Mouse (Mus musculus): ENCODE measurements around the gene Gpr18. TPM values are rescaled to one million over a fixed set of nuclear protein-coding genes. Genes with fewer than 3 reads are reported as not detected.

Gpr18 gene
- total RNA-seq (2015; ENCODE audit: low replicate concordance) (0.63 TPM in 1 of 2 replicates, not detected in the other), total RNA-seq (2017; ENCODE audit: low replicate concordance) (0.42 and 0.51 TPM in 2 replicates)

DNA sequence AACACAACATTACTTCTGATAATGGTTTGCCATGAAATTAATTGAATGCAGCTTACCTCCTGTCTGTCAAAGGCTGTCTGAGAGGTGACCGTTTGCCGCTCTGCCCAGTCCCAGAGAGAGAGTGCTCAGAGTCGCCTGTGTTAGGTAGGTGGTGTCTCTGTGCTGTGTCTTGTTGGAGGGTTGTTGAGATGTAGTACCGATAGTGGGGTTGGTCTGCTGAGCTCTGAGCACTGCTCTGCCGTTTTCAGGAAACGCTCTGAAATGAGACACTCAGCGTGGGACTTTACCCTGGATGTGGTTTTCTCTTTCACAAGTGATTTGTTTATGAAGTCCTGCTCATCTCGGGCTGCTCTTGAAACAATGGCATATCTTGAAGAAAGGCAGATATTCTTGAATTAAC lies at the start of gene Gpr18:
Gene Gpr18, minus strand, starts transcription at position 161 of the 400 bp plus-strand sequence.
- ATAC-seq (replicated peaks; ENCODE audit: low FRiP score, poor library complexity, severe bottlenecking): no peak

DNA sequence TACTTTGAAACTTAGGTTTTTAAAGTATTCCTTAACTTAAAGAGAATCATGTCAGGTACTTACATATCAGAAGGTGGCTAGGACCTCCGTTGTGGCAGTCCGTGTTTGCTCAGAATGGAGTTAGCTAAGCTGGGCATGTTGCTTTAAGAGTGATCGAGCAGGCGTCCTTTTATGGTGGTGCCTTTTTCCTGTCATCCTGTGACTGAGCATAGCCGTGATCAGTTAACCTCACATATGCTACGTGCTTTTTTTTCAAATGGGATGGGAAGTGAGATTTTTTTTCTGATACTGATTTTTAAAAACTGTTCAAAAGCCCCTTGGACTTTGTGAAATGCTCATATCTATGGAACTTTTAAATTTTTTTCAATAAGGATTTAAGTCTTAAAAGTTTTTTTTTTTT lies 49.4 kb upstream of the Gpr18 start, which contains the start of gene Gpr183:
Gene Gpr183, minus strand, starts transcription at position 206 of the 400 bp plus-strand sequence.
- no peak for ATAC-seq (replicated peaks; ENCODE audit: low FRiP score, poor library complexity, severe bottlenecking)

DNA sequence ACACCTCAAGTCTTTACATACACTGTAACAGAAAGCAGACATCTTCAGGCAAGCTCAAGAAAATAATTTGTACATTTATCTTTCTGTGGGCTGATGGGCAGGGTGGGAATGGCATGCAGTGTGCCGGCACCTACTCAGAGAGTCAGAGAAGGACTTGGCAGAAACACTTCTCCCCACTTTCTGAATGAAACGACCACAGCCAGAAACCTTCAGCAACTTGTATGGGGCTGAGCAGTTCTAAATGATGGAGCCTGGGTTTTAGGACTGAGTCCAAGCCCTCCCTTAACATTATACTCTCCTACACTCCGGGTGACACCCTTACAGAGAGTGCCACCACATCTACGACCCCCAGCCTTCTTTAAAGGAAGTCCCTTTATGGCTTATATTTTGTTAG lies 48.4 kb upstream of the Gpr18 start:
- no peak for ATAC-seq (replicated peaks; ENCODE audit: low FRiP score, poor library complexity, severe bottlenecking)

DNA sequence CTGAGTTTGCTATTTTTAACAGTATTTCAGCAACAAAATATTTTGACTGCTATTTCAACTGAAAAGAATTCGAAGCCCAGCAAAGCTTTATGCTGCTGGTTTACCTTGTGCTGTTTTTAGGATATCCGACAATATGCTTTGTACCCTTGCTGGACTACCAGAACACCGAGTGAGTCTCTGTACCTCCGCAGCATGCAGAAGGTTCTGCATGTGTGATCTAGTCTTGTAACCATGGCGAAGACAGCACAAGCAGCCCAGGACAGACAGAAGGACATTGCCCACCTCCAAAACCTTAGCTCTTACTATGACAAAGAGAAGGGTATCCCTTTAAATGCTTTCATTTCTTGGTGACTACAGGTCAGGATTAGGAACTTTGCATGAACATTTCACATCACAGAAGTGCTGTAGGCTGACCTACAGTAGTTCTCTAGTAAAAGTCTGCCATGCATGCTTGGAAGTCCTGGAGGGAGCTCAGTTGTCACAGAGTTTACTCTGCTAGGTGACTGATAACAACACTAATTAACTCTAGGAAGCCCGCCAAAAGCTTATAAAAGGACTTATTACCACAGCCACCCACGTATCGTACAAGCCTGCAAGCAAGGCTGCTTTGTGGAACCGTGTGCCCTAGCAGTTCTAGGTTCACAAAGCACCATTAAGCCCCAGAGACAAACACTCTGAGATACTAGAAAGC lies 47.8 kb upstream of the Gpr18 start:
- ATAC-seq (replicated peaks; ENCODE audit: low FRiP score, poor library complexity, severe bottlenecking): no peak; the same call in 1 of the 2 replicates

DNA sequence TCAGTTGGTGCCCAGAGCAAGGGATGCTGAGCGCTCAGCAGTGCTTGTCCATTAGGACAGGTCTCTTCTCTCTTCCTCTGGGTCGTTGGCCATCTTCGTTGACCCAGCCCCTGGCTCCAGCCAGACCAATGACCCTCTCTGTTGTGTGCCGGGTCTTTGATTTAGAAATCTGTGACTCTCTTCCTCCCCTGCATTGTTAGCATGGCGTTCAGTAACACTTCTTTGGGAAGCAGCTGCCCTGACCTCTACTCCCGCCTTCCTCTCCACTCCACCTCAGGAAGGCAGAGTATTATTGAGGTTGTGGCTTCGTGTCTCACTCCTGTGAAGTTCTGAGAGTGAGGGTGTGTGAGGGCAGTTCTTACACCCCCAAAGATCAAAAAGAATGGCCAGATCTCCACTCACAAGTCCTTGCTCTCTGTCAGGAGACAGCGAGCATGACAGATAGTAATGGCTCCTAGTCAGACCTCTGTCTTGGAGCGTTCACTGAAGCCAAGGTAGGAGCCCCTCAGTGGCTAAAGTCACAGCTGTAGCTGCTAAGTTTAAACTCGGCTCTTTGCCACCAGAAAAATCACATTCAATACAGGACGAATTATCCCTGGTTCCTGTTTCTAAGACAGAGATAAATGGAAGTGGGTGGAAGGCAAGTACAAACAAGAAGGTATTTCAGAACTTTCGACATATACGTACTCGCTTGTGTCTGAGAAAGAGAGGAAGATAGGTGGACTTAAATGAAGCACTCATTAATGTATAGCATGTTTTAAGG lies 46.7 kb upstream of the Gpr18 start:
- no peak for ATAC-seq (replicated peaks; ENCODE audit: low FRiP score, poor library complexity, severe bottlenecking)

DNA sequence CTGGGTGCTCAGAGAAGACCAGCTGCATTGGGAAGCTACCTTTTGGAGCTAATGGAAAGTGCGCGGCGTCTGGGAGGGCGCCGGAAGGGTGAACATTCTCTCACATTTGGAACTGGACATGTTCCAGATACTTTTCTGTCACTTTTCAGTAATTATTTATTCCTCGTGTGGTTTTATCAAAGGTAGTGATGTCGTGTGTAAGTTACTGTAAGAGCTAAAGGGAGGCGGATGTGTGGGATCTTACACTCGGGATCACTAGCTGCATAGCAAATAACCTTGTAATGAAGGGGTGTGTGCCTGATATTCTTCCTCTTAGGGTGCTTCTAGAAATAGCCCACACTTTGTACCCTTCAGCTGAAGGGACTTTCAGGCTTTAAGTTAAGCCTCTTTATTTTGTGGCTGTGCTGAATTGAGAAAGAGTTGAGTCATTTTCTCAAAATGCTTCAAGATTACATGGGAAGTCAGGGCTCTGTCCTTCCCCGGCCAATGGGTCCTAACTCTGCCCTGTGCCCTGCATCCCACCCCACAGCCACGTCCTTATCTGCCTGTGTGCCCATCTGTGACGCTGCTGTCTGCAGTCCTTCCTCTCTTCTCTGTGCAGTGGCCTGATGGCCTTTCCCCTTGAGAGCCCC lies 46.0 kb upstream of the Gpr18 start:
- no peak for ATAC-seq (replicated peaks; ENCODE audit: low FRiP score, poor library complexity, severe bottlenecking)

DNA sequence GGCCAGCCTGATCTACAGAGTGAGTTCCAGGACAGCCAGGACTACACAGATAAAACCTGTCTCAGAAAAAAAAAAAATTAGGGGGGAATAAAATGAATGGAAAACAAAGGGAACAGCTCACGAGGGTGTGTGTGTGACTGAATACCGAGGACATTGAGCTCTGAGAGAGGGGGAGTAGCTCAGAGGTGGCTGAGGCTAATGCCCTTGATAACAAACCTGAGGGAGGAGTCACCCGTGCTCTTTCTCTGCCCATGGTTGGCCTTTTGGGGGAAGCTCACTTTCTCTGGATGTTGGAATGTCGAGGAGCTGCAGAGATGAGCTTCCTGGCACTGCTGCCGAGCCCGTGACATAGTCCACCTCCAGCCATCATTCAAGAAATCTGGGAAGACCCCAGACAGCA lies 45.4 kb upstream of the Gpr18 start:
- ATAC-seq (replicated peaks; ENCODE audit: low FRiP score, poor library complexity, severe bottlenecking): no peak

DNA sequence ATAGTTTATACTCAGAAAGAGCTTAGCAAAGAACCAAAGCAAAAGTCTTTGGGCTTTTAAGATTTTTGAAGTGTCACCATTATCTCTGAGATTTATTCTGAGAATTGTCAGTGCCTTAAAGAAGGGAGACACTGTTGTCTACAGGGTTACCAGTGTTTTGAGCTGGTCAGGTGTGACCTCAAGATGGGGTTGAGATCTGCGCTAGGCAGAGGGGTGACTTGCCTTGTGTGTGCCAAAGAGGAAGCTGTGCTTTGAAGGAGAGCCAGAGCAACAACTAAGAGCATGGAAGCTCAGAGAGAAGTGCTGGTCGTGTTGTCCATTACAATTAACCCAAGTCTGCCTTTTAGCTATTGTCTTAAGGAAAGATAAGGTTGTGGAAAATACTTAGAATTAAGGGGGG lies 45.0 kb upstream of the Gpr18 start:
- no peak for ATAC-seq (replicated peaks; ENCODE audit: low FRiP score, poor library complexity, severe bottlenecking)

DNA sequence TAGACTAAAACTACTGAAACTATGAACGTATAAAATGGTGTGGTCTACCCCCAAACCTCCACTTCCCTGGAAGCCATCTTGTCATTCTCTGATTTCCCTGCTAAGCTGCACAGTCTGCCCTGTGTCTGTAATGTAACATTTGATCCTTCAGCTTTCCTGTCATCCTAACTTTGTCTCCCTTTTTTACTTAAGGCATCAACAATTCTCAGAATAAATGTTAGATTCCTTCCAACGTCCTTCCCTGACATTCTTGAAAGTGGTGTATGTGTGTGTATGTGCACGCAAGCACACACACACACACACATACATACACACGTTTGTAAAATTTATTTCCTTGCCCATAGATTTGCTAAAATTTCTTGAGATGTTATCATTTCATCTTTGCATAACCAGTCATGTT lies 44.5 kb upstream of the Gpr18 start:
- ATAC-seq (replicated peaks; ENCODE audit: low FRiP score, poor library complexity, severe bottlenecking): no peak

DNA sequence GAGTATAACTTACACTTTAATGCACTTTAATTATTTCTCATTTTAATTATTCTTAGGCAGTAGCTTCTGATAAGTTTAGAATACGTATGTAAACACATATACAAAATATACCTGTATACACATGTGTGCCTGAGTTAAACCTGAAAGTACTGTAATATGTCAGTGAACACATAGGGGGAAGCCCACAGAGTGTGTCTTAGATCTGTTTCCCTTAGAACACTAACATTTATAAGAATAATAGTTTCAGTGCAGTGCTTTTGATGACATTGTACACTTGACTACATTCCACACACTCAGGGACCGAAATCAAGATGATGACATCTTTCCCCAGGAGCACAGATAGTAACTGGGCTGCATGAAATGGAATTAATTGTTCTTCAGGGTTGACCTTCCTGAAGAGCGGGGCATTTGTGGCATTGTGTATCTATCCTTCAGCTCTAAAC lies 44.0 kb upstream of the Gpr18 start:
- no peak for ATAC-seq (replicated peaks; ENCODE audit: low FRiP score, poor library complexity, severe bottlenecking)

DNA sequence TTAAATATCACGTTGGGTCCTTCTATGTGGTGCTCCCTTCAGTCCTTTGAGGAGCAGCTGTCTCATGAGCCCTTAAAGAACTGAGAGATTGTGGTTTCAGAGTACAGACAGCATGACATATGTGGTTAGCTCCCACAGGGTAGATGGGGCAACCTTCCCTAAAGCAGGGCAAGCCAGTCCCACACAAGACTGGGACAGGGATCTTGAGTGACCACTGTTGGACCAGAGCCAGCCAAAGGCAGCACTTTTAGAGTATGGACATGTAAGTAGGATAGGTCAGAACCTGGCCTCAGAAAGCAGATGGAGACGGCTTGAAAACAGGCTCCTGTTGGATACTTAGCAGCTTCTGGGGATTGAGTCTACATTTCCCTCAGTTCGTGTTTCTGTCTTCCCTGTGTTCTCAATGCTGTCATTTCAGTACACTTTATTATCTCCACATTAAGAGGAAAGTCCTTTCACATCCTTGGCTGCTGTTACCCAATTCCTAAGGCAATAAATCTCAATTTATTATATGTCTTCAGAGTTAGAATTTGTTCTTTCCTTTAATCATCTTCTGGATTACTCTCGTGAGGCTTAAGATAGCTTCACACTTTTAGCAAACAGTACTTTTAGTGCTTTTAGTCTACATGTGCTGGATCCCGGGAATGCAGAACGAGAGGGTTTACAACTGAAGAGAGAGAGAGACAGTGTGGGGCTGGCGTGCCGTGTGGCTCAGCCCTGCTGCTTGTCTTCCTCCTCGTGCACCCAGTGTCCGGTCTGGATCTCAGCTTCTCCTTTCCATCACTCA lies 43.4 kb upstream of the Gpr18 start:
- no peak for ATAC-seq (replicated peaks; ENCODE audit: low FRiP score, poor library complexity, severe bottlenecking)

DNA sequence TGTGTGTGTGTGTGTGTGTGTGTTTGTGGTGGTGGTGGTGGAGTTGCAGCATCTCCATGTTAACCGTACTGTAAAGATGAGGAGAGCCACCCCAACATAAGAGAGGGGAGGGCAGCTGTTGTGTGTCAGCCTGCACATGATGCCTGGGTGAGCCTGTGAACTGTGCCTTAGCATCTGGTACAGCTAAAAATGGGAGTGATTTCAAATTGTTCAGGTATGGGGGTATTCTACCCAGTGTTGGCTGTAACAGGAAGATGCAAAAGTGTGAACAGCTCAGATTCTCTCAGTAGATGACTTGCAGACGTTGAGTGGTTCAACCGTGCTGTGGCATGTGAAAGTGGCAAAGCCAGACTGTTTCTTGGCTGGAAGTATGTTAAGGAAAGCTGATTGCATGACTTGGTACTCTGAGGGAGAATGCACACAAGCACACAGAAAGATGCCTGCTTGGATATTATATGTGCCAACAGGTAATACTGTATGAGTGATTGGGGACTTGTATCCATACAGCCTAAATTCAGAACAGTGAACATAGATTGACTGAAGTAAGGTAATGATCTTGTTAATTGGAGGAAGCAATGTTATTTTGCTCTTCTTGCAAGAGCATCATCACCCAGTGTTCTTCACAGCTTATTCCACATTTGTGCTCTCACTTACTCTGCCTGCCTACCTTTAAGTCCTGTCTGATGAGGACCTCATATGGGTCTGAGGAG lies 42.6 kb upstream of the Gpr18 start:
- no peak for ATAC-seq (replicated peaks; ENCODE audit: low FRiP score, poor library complexity, severe bottlenecking)

DNA sequence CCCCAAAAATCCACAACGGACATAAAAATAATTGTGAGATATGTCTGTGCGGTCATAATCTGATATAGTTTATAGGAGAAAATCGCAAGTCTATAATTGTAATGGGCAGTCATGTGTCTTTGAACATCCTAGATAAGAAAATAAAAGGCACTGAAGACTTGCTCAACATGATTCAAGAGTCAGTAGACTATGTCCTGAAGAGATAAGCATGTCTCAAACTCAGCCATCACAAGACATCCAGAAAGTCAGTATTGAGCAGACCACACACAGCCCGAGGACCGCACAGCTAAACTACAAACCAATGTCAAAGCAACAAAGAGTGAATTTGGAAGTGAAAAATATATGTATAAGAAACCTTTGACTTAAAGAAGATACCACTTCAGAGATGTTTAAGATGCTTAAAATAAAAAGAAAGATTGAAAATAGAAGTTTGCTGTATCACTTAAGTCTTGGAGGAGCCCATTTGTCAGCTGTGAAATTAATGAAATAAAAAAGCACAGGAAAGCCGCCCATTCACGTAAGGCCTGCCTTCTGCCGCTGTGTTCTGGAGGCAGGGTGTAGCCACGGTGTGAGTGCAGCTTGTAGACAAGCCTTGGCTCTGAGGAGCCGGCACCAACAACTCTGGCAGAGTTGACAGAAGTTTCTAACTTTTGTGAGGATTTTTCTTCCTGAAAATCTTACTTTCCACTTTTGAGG lies 41.7 kb upstream of the Gpr18 start:
- no peak for ATAC-seq (replicated peaks; ENCODE audit: low FRiP score, poor library complexity, severe bottlenecking)

DNA sequence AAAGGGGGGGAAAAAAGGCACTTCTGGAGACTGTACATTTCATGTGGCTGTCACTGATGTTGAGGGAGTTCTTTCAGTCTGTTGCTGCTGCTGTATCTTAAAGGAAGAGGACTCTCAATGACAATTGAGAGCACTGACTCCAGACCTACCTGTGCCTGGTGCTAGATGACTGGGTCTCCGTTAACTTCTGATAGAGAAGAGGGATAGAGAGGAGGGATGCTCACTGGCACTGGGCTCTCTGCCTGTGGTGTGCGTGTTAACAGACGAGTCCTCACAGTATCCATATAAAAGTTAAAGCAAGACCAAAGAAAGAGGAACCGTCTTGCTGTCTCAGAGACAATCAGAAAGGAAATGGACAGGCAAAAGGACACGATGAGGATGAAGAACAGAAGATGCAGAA lies 40.7 kb upstream of the Gpr18 start:
- no peak for ATAC-seq (replicated peaks; ENCODE audit: low FRiP score, poor library complexity, severe bottlenecking)

DNA sequence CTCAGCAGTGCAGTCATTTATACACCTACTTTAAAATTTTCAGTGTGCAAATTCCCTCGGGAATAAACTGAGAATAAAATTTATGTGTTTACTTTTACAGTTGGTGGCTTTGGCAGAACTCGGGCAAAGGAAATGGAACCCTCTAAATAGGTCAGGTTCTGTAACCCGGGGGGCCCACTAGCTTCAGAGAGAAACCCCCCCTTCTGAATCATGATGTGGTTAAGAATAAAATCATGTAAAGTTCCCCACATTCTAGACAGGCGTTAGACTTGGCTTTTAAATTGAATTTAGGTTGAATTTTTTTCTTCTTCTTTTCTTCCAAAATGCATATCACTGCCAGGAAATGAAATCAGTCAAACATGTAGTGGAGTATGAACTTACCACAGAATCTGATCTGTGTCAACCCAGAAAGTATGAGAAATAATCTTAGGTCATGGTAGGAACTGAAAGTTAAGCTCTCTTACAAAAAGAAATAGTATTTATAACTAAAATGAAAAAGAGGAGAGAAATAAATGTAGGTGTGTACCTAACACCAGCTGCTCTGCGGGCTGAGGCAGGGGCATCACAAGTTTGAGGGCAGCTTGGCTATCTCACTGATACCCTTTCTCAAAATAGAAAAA lies 39.7 kb upstream of the Gpr18 start:
- no peak for ATAC-seq (replicated peaks; ENCODE audit: low FRiP score, poor library complexity, severe bottlenecking)

DNA sequence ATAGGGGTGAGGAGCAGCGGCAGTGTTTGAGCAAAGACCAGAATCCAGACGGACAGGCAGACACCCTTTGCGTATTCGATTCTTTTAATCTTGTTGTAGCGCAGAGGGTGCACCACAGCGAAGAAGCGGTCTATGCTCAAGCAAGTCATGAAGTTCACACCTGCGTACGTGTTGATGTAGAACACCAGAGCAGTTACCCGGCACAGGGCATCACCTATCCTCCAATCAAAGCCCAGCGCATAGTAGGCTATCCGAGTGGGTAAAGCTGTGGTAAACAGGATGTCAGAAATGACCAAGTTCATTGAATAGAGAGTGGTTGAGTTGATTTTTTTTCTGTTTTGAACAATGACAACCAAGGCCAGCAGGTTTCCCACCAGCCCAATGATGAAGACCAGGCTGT lies 39.0 kb upstream of the Gpr18 start:
- no peak for ATAC-seq (replicated peaks; ENCODE audit: low FRiP score, poor library complexity, severe bottlenecking)

DNA sequence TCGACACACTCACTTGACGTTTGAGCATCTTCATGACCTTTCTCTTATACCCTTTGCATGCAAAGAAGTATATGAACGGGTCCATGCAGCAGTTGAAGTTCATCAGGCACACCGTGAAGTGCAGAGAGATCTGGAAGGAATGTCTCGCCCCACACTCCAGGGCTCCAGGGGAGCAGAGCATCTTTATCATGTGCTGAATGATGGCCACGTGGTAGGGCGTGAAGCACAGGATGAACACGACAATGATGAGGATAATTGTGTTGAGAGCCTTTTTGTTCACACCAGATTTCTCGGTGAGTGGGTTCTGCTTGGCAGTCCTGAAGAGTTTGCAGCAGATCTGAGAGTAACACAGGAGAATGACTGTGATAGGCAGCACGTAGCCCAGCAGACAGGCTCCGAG lies 38.5 kb upstream of the Gpr18 start:
- ATAC-seq (replicated peaks; ENCODE audit: low FRiP score, poor library complexity, severe bottlenecking): no peak

DNA sequence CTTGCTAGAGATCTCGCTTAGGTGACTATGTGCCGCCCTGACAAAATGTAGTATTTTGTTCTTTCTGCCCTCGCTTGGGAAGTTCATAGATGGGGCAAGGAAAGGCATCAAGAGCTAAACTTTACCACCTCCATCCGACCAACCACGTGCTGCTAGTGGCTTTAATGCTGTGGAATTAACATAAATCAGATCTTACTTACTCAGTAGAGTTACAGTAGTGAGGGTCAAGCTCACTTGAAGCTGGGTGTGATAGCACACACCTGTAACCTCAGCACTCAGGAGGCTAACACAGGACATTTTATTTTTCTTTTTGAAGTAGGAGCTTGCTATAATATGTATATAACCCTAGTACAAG lies 36.4 kb upstream of the Gpr18 start:
- ATAC-seq (replicated peaks; ENCODE audit: low FRiP score, poor library complexity, severe bottlenecking): no peak
